Mouse (Mus musculus) liver, embryonic 11.5 days (tissue): ENCODE results near the gene Atp1a4. TPM values are rescaled to one million over a fixed set of nuclear protein-coding genes. Genes with fewer than 3 reads are reported as not detected.

Experiments used
- ATAC-seq: fragments of 200-750 bp; cut with Nextera tagmentation; replicated peaks from 2 replicates; pipeline ENCODE4 v1.8.0; 2017; ENCODE audit warnings: moderate number of reproducible peaks, mild to moderate bottlenecking, moderate TSS enrichment, moderate library complexity; ENCODE audit not compliant: low FRiP score
- DNase-seq: peaks from one replicate; pipeline ENCODE4 v3.0.0-alpha.2; 2017; ENCODE audit warnings: low spot score
- H3K27ac ChIP-seq: fragments of 300-500 bp; sonication (generic); 2 replicates; pipeline ENCODE4 v1.5.1; 2014; ENCODE audit warnings: mild to moderate bottlenecking, low read depth, low read length, control low read depth
- H3K27me3 ChIP-seq: fragments of 300-500 bp; sonication (generic); replicated peaks from 2 replicates; pipeline ENCODE4 v1.6.1; 2014; ENCODE audit warnings: low read length, mixed read lengths; ENCODE audit not compliant: control insufficient read depth, insufficient read depth
- H3K36me3 ChIP-seq: fragments of 300-500 bp; sonication (generic); 2 replicates; pipeline ENCODE4 v1.6.1; 2014; ENCODE audit warnings: mild to moderate bottlenecking, low read length, moderate library complexity, mixed read lengths; ENCODE audit not compliant: control insufficient read depth, insufficient read depth
- H3K4me1 ChIP-seq: fragments of 300-500 bp; sonication (generic); replicated peaks from 2 replicates; pipeline ENCODE4 v1.6.1; 2014; ENCODE audit warnings: low read length, mixed read lengths; ENCODE audit not compliant: control insufficient read depth, insufficient read depth
- H3K4me2 ChIP-seq: fragments of 300-500 bp; sonication (generic); 2 replicates; pipeline ENCODE4 v1.6.1; 2014; ENCODE audit warnings: mild to moderate bottlenecking, control low read depth, moderate library complexity
- H3K4me3 ChIP-seq: fragments of 300-500 bp; sonication (generic); 2 replicates; pipeline ENCODE4 v1.5.1; 2014; ENCODE audit warnings: low read depth, low read length, control low read depth
- H3K9ac ChIP-seq: fragments of 300-500 bp; sonication (generic); 2 replicates; pipeline ENCODE4 v1.6.1; 2014; ENCODE audit warnings: low read depth, low read length, control low read depth
- H3K9me3 ChIP-seq: fragments of 300-500 bp; sonication (generic); 2 replicates; pipeline ENCODE4 v1.6.1; 2016; ENCODE audit warnings: low read length, inconsistent platforms, mixed read lengths; ENCODE audit not compliant: control insufficient read depth
- WGBS: fragments of 180-500 bp; shearing (Covaris S2); extraction: QIAGEN DNeasy Blood & Tissue Kit; methylation state at CpG from one replicate; pipeline ENCODE4 v1.1.7; 2014; 5-methylcytosine and 5-hydroxymethylcytosine counted together
- polyA plus RNA-seq: library from polyadenylated mRNA; unstranded; fragments of >200 nt; fragmentation: Nextera tagmentation; extraction: Ambion mirVana; gene quantifications from 2 replicates; pipeline ENCODE4 v1.2.1, GENCODE M21; 2014

Gene Atp1a4
- polyA plus RNA-seq, 1 experiment from 2014 or later: not detected

DNA sequence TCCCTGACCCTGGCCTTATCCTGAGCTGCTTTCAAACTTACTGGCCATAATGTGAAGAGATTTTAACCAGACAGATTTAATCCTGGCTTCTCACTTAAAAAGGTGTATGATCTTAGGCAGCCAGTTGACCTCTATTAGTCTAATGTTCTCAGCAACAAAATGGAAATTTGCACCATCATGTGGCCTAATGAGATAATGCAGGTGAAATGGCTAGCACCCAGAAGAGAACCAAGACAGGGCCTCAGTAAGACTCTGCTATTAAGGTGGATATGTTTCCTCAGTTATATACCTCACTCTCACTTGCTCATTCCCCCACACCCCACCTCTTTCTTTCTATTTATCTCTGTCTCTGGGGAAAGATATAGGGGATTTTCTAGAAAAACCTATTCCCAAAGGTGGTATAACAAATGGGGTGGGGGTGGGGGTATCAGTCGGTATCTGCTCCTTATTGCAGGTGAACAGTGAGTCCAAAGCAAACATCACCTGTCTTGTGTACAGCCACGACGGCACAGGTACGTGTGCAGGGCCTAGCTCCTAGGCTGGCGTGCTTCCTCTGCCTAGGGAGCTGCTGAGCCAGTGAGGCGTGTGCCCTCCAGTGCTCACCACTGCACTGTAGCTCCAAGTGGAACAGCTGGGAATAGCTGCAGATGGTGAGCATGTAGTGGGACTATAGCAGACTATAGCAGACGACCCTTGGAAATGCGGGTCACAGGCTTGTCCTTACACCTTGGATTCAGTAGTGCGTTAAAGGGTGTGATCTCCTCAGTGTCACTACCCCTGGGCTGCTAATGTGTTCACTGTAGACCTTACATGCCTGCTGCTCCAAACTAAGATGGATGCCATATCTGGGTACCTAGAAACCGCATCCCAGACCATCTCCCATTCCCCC lies 71.6 kb downstream of the Atp1a4 start:
- Histone ChIP-seq H3K9me3 (no peaks in the 10 kb centered on the region), H3K4me1 (no peaks in the 10 kb centered on the region), H3K4me2 (no peak overlapping the region), H3K27ac (no peak overlapping the region), H3K4me3 (no peak overlapping the region), H3K36me3 (peaks cover 39% of the 10 kb centered on the region), H3K9ac (no peak overlapping the region), H3K27me3 (no peaks in the 10 kb centered on the region)
- DNase-seq: no peak
- ATAC-seq: no peak
- WGBS: 93% methylated on average over 10 of the region's 10 CpGs

DNA sequence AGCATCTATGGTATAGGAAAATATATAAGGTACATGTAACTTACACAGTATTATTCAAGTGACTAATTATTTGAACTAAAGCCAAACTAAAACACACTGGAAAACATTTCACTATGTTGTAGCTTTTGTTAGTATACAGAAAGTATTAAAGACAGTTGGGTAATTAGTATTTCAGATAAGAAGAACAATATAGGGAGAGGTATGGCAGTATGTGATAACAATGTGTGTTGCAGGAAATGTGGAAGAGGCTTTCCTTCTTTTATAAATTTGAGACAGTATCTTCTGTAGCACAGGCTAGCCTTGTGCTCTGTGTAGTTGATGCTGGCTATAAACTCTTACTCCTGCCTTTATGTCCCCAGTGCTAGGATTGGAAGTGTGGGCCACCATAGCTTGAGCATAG lies 74.3 kb downstream of the Atp1a4 start:
- Histone ChIP-seq H3K9ac (no peak overlapping the region), H3K4me1 (no peaks in the 10 kb centered on the region), H3K27me3 (no peaks in the 10 kb centered on the region), H3K9me3 (no peaks in the 10 kb centered on the region), H3K27ac (no peak overlapping the region), H3K36me3 (peaks cover 34% of the 10 kb centered on the region), H3K4me3 (no peak overlapping the region), H3K4me2 (no peak overlapping the region)
- ATAC-seq (no peak), DNase-seq (no peak)

DNA sequence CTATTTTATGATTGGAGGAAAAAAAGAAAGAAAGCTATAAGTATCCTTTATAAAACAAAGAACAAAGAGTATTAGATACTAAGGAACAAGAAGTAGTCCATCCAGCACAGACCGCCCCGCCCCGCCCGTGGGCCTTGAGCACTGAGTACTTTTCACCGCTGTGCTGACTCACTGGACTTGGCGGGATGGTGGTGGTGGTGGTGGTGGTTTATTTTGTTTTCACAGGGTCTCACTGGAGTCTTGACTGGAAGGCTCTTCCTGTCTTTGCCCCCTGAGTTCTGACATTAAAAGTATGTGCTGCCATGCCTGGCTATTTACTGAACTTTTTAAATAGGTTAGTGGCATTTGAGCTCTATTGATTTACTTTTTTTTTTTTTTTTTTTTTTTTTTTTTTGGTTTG lies 75.2 kb downstream of the Atp1a4 start:
- Histone ChIP-seq H3K9ac (no peak overlapping the region), H3K4me1 (no peaks in the 10 kb centered on the region), H3K36me3 (peaks cover 29% of the 10 kb centered on the region), H3K4me2 (no peak overlapping the region), H3K27ac (no peak overlapping the region), H3K27me3 (no peaks in the 10 kb centered on the region), H3K4me3 (no peak overlapping the region), H3K9me3 (no peaks in the 10 kb centered on the region)
- DNase-seq: no peak
- WGBS: 92% methylated on average over 6 of the region's 6 CpGs
- ATAC-seq: no peak

DNA sequence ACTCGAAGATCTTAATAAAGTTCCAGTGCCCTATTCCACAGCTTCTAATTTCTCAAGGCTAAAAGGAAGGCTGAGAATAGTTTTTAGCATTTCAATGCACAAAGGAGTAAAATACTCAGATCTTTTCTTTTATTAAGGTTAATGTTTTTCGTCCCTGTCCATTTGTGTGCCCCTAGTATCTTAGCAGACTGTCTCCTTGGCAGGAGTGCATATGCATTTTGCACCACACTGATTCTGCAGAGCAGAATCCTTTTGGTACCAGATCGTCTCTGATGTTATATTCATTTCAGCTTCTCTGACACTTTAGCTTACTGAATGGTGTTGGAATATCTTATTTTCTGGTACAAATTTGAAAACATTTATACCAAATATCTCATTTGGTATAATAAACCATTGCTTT lies 76.4 kb downstream of the Atp1a4 start:
- H3K27ac ChIP-seq: no peak overlapping the region
- H3K9me3 ChIP-seq: no peaks in the 10 kb centered on the region
- H3K36me3 ChIP-seq: peaks cover 25% of the 10 kb centered on the region
- H3K4me1 ChIP-seq: no peaks in the 10 kb centered on the region
- no peak overlapping the region for H3K4me2 ChIP-seq
- DNase-seq: no peak
- 95% methylated on average over 3 of the region's 3 CpGs for WGBS
- no peaks in the 10 kb centered on the region for H3K27me3 ChIP-seq
- no peak for ATAC-seq
- no peak overlapping the region for H3K9ac ChIP-seq
- no peak overlapping the region for H3K4me3 ChIP-seq

DNA sequence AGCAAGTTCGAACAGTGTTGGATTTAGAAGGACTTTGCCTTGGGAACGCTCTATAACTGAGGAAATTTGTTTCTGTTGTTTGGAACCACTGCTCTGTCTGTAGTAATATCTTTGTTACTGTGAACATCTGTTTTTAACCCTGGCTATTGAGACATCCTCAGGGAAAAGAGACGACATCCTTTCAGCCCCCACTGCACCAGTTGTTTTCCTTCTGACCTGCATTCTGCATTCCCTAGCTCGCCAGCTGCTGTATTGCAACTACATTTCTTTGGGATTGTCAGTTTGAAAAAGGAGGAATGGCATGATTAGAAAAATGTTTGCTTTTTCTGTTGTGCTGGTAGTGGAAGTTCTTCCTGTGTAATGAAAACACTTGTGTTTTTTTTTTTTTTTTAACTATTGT lies 77.3 kb downstream of the Atp1a4 start:
- Histone ChIP-seq H3K9me3 (no peaks in the 10 kb centered on the region), H3K4me1 (no peaks in the 10 kb centered on the region), H3K4me2 (no peak overlapping the region), H3K4me3 (no peak overlapping the region), H3K36me3 (peaks cover 25% of the 10 kb centered on the region), H3K27me3 (no peaks in the 10 kb centered on the region), H3K27ac (no peak overlapping the region), H3K9ac (no peak overlapping the region)
- ATAC-seq (no peak), DNase-seq (no peak)
- WGBS: 86% methylated on average over 4 of the region's 4 CpGs

DNA sequence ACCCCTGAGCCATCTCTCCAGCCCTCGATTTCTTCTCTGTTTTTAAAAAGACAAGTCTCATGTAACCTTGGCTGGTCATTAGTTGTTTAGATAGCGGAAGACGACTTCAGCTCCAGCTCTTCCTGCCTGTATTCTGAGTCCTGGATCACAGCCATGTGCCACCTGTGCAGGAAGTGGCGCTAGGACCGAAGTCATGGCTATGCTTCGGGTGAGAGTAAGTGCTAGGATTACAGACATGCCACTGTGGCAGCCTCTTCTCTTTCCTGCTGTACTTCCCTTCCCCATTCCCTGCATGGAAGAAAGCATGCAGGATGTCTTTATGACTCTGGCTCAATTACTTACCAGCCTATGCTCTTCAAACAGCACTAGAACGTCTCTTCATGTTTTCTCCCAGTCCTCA lies 79.1 kb downstream of the Atp1a4 start:
- Histone ChIP-seq H3K36me3 (peaks cover 33% of the 10 kb centered on the region), H3K9me3 (no peaks in the 10 kb centered on the region), H3K4me1 (no peaks in the 10 kb centered on the region), H3K9ac (no peak overlapping the region), H3K27me3 (no peaks in the 10 kb centered on the region), H3K27ac (no peak overlapping the region), H3K4me3 (no peak overlapping the region), H3K4me2 (no peak overlapping the region)
- ATAC-seq (no peak), DNase-seq (no peak)
- WGBS: 86% methylated on average over 7 of the region's 7 CpGs

DNA sequence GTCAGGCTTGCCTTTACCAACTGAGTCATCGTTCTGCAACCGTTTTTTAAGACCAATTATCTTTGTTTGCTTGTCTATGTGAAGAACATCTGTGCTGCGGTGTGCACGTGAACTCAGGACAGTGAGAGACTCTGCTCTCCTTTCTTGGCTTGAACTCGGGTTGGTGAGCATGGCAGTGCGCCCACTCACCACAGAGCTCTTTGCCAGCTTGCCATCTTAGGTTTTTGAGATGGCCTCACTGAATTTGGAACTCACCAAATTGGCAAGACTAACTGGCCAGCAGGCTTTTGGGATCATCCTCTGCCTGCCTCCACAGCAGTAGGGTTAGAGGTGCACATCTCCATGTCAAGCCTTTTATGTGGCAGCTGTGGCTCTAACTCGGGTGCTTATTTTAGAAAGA lies 80.4 kb downstream of the Atp1a4 start:
- Histone ChIP-seq H3K4me1 (no peaks in the 10 kb centered on the region), H3K27ac (no peak overlapping the region), H3K9me3 (no peaks in the 10 kb centered on the region), H3K27me3 (no peaks in the 10 kb centered on the region), H3K4me2 (no peak overlapping the region), H3K36me3 (peaks cover 43% of the 10 kb centered on the region), H3K9ac (no peak overlapping the region), H3K4me3 (no peak overlapping the region)
- 92% methylated on average over 7 of the region's 7 CpGs for WGBS
- no peak for ATAC-seq
- no peak for DNase-seq

Other genes with a start within 250 kb of the Atp1a4 start
- 5.4 and 6.2 TPM in 2 replicates for gene Vangl2, start 230.0 kb downstream of the Atp1a4 start, polyA plus RNA-seq
- 0.11 TPM in 1 of 2 replicates, not detected in the other for gene Nhlh1, start 200.8 kb downstream of the Atp1a4 start, polyA plus RNA-seq
- gene Copa, start 175.9 kb downstream of the Atp1a4 start, polyA plus RNA-seq: 137 and 153 TPM in 2 replicates
- 75.3 and 76.5 TPM in 2 replicates for gene Ncstn, start 175.6 kb downstream of the Atp1a4 start, polyA plus RNA-seq
- 81.8 and 86.4 TPM in 2 replicates for gene Pex19, start 131.7 kb downstream of the Atp1a4 start, polyA plus RNA-seq
- gene Dcaf8, start 110.3 kb downstream of the Atp1a4 start, polyA plus RNA-seq: 89.2 and 102 TPM in 2 replicates
- 43.4 and 44.8 TPM in 2 replicates for gene Pea15a, start 51.6 kb downstream of the Atp1a4 start, polyA plus RNA-seq
- 2.2 and 4.1 TPM in 2 replicates for gene Casq1, start 38.5 kb downstream of the Atp1a4 start, polyA plus RNA-seq
- gene Igsf8, start 3.2 kb upstream of the Atp1a4 start, polyA plus RNA-seq: 32.9 and 33.9 TPM in 2 replicates
- gene Atp1a2, start 39.6 kb upstream of the Atp1a4 start, polyA plus RNA-seq: 0.16 and 0.22 TPM in 2 replicates
- 0.39 and 0.51 TPM in 2 replicates for gene Kcnj9, start 70.9 kb upstream of the Atp1a4 start, polyA plus RNA-seq
- gene Kcnj10, start 82.8 kb upstream of the Atp1a4 start, polyA plus RNA-seq: 0.10 TPM in 1 of 2 replicates, not detected in the other
- 7.7 and 7.8 TPM in 2 replicates for gene Pigm, start 118.1 kb upstream of the Atp1a4 start, polyA plus RNA-seq
- gene Slamf9, start 216.9 kb upstream of the Atp1a4 start, polyA plus RNA-seq: 0.55 and 1.4 TPM in 2 replicates
- 9.7 and 13.8 TPM in 2 replicates for gene Igsf9, start 223.4 kb upstream of the Atp1a4 start, polyA plus RNA-seq
- 248 and 257 TPM in 2 replicates for gene Tagln2, start 241.6 kb upstream of the Atp1a4 start, polyA plus RNA-seq